Mouse (Mus musculus) ES-Bruce4 (cell line): ENCODE measurements around the gene Dok5. TPM values are rescaled to one million over a fixed set of nuclear protein-coding genes. Genes with fewer than 3 reads are reported as not detected.

ENCODE experiments used
- H3K27ac ChIP-seq: 2 replicates; pipeline ENCODE4 v1.5.1; 2012; ENCODE audit warnings: low read length, inconsistent platforms; ENCODE audit not compliant: insufficient read depth
- H3K27me3 ChIP-seq: 2 replicates; pipeline ENCODE4 v1.6.1; 2012; ENCODE audit warnings: mild to moderate bottlenecking, low read length, inconsistent platforms; ENCODE audit not compliant: control insufficient read depth, poor library complexity, insufficient read depth, severe bottlenecking
- H3K36me3 ChIP-seq: 2 replicates; pipeline ENCODE4 v1.6.1; 2012; ENCODE audit warnings: inconsistent platforms, mild to moderate bottlenecking, low read length, moderate library complexity; ENCODE audit not compliant: control insufficient read depth, poor library complexity, insufficient read depth, severe bottlenecking
- H3K4me1 ChIP-seq: one replicate; pipeline ENCODE4 v1.8.1; 2011; ENCODE audit warnings: low read length; ENCODE audit not compliant: control insufficient read depth, insufficient read depth
- H3K4me3 ChIP-seq: 2 replicates; pipeline ENCODE4 v1.5.1; 2011; ENCODE audit warnings: low read depth, mild to moderate bottlenecking, low read length
- H3K9ac ChIP-seq: 2 replicates; pipeline ENCODE4 v1.6.1; 2012; ENCODE audit warnings: low read depth, mild to moderate bottlenecking, inconsistent platforms; ENCODE audit not compliant: poor library complexity, severe bottlenecking
- H3K9me3 ChIP-seq: replicated peaks from 2 replicates; pipeline ENCODE4 v1.6.1; 2012; ENCODE audit warnings: mild to moderate bottlenecking, low read length, inconsistent platforms; ENCODE audit not compliant: control insufficient read depth, poor library complexity, insufficient read depth, severe bottlenecking
- CTCF ChIP-seq: IDR thresholded peaks from one replicate; pipeline ENCODE4 v1.8.1; 2011; ENCODE audit warnings: low read depth, low read length
- EP300 ChIP-seq: IDR thresholded peaks from 2 replicates; pipeline ENCODE4 v1.6.1; 2011; ENCODE audit warnings: low read depth, low read length; ENCODE audit not compliant: insufficient read depth
- POLR2A ChIP-seq: IDR thresholded peaks from one replicate; pipeline ENCODE4 v1.8.1; 2011; ENCODE audit warnings: low read length; ENCODE audit not compliant: insufficient read depth
- polyA plus RNA-seq: library from polyadenylated mRNA; stranded (reverse); fragments of >200 nt; gene quantifications from 2 replicates; pipeline ENCODE4 v1.2.4, GENCODE M21; 2011; ENCODE audit warnings: low read depth; ENCODE audit not compliant: missing spikeins, insufficient read depth, insufficient read length

The Dok5 gene
- polyA plus RNA-seq, 1 experiment = 1.4 TPM

GRCm38 (mm10) chr2:170757228-170757875, 25.7 kb downstream of the Dok5 start:
- H3K27me3 ChIP-seq = no peaks in the 10 kb centered on the region
- no peak for TF ChIP-seq EP300
- TF ChIP-seq POLR2A = no peak
- no peak for TF ChIP-seq CTCF
- H3K4me1 ChIP-seq = peaks cover 2% of the 10 kb centered on the region
- H3K9ac ChIP-seq = no peak overlapping the region
- no peak overlapping the region for H3K4me3 ChIP-seq
- H3K27ac ChIP-seq = no peak overlapping the region
- no peaks in the 10 kb centered on the region for H3K9me3 ChIP-seq
- no peaks in the 10 kb centered on the region for H3K36me3 ChIP-seq

- Histone ChIP-seq H3K36me3 (no peaks in the 10 kb centered on the region), H3K27ac (no peak overlapping the region), H3K9ac (no peak overlapping the region), H3K9me3 (no peaks in the 10 kb centered on the region), H3K4me3 (no peak overlapping the region), H3K4me1 (peaks cover 2% of the 10 kb centered on the region), H3K27me3 (no peaks in the 10 kb centered on the region)
- TF ChIP-seq POLR2A (no peak), CTCF (no peak)
These were observed 26.6 kb downstream of the Dok5 start for GRCm38 (mm10) chr2:170758201-170758600.

- H3K4me3 ChIP-seq = no peak overlapping the region
- H3K9ac ChIP-seq = no peak overlapping the region
- TF ChIP-seq CTCF (no peak), EP300 (no peak), POLR2A (no peak)
- H3K27ac ChIP-seq = no peak overlapping the region
- H3K27me3 ChIP-seq = no peaks in the 10 kb centered on the region
- no peaks in the 10 kb centered on the region for H3K36me3 ChIP-seq
- H3K9me3 ChIP-seq = no peaks in the 10 kb centered on the region
- no peaks in the 10 kb centered on the region for H3K4me1 ChIP-seq
These were observed 33.1 kb downstream of the Dok5 start for GRCm38 (mm10) chr2:170764704-170765103.

- Histone ChIP-seq H3K4me1 (peaks cover 6% of the 10 kb centered on the region), H3K4me3 (no peak overlapping the region), H3K27ac (no peak overlapping the region), H3K9ac (no peak overlapping the region), H3K9me3 (no peaks in the 10 kb centered on the region), H3K36me3 (no peaks in the 10 kb centered on the region), H3K27me3 (no peaks in the 10 kb centered on the region)
- no peak for TF ChIP-seq POLR2A
- TF ChIP-seq EP300 = no peak
- TF ChIP-seq CTCF = no peak
These were observed 35.6 kb downstream of the Dok5 start for GRCm38 (mm10) chr2:170767243-170767642.

- H3K4me1 ChIP-seq = peaks cover 6% of the 10 kb centered on the region
- H3K4me3 ChIP-seq = no peak overlapping the region
- H3K9me3 ChIP-seq = no peaks in the 10 kb centered on the region
- H3K27ac ChIP-seq = no peak overlapping the region
- H3K36me3 ChIP-seq = no peaks in the 10 kb centered on the region
- H3K27me3 ChIP-seq = no peaks in the 10 kb centered on the region
- TF ChIP-seq EP300 = no peak
- TF ChIP-seq POLR2A = no peak
- TF ChIP-seq CTCF = no peak
- no peak overlapping the region for H3K9ac ChIP-seq
These were observed 37.1 kb downstream of the Dok5 start for GRCm38 (mm10) chr2:170768699-170769098.

- H3K27ac ChIP-seq = no peak overlapping the region
- no peaks in the 10 kb centered on the region for H3K36me3 ChIP-seq
- peaks cover 12% of the 10 kb centered on the region for H3K4me1 ChIP-seq
- H3K9ac ChIP-seq = no peak overlapping the region
- no peaks in the 10 kb centered on the region for H3K27me3 ChIP-seq
- no peaks in the 10 kb centered on the region for H3K9me3 ChIP-seq
- no peak for TF ChIP-seq CTCF
- TF ChIP-seq POLR2A = no peak
- no peak for TF ChIP-seq EP300
- H3K4me3 ChIP-seq = no peak overlapping the region
These were observed 39.9 kb downstream of the Dok5 start for GRCm38 (mm10) chr2:170771555-170771954.
